Mouse (Mus musculus): ENCODE measurements around the gene Gm3591. TPM values are rescaled to one million over a fixed set of nuclear protein-coding genes. Genes with fewer than 3 reads are reported as not detected.

The Gm3591 gene
- polyA plus RNA-seq, 2 experiments: 0.99 to 1.4 TPM

Other genes with a start within 250 kb of the Gm3591 start
- gene Gm21560, start 193.2 kb downstream of the Gm3591 start, polyA plus RNA-seq (2012; rRNA removed): not detected in 2 replicates
- not detected in 2 replicates for gene Gm21560, start 193.2 kb downstream of the Gm3591 start, polyA plus RNA-seq (2014; fragmentation: Nextera tagmentation; extraction: Ambion mirVana)
- gene Gm3411, start 125.2 kb downstream of the Gm3591 start, polyA plus RNA-seq (2012; rRNA removed): 0.27 and 0.44 TPM in 2 replicates
- gene Gm3411, start 125.2 kb downstream of the Gm3591 start, polyA plus RNA-seq (2014; fragmentation: Nextera tagmentation; extraction: Ambion mirVana): 0.51 and 0.76 TPM in 2 replicates
- not detected in 2 replicates for gene Gm21103, start 107.6 kb downstream of the Gm3591 start, polyA plus RNA-seq (2012; rRNA removed)
- gene Gm21103, start 107.6 kb downstream of the Gm3591 start, polyA plus RNA-seq (2014; fragmentation: Nextera tagmentation; extraction: Ambion mirVana): not detected in 2 replicates
- not detected in 2 replicates for gene Gm3618, start 68.8 kb downstream of the Gm3591 start, polyA plus RNA-seq (2012; rRNA removed)
- gene Gm3618, start 68.8 kb downstream of the Gm3591 start, polyA plus RNA-seq (2014; fragmentation: Nextera tagmentation; extraction: Ambion mirVana): not detected in 2 replicates
- not detected in 2 replicates for gene Gm16440, start 22.2 kb downstream of the Gm3591 start, polyA plus RNA-seq (2012; rRNA removed)
- gene Gm16440, start 22.2 kb downstream of the Gm3591 start, polyA plus RNA-seq (2014; fragmentation: Nextera tagmentation; extraction: Ambion mirVana): not detected in 2 replicates
- gene Gm3594, start 32.1 kb upstream of the Gm3591 start, polyA plus RNA-seq (2012; rRNA removed): not detected in 2 replicates
- gene Gm3594, start 32.1 kb upstream of the Gm3591 start, polyA plus RNA-seq (2014; fragmentation: Nextera tagmentation; extraction: Ambion mirVana): not detected in 2 replicates
- not detected in 2 replicates for gene Gm8356, start 124.8 kb upstream of the Gm3591 start, polyA plus RNA-seq (2012; rRNA removed)
- not detected in 2 replicates for gene Gm8356, start 124.8 kb upstream of the Gm3591 start, polyA plus RNA-seq (2014; fragmentation: Nextera tagmentation; extraction: Ambion mirVana)
- 0.15 and 0.44 TPM in 2 replicates for gene Gm3629, start 178.1 kb upstream of the Gm3591 start, polyA plus RNA-seq (2012; rRNA removed)
- gene Gm3629, start 178.1 kb upstream of the Gm3591 start, polyA plus RNA-seq (2014; fragmentation: Nextera tagmentation; extraction: Ambion mirVana): 0.32 TPM in 1 of 2 replicates, not detected in the other
- not detected in 2 replicates for gene Gm3460, start 209.9 kb upstream of the Gm3591 start, polyA plus RNA-seq (2012; rRNA removed)
- not detected in 2 replicates for gene Gm3460, start 209.9 kb upstream of the Gm3591 start, polyA plus RNA-seq (2014; fragmentation: Nextera tagmentation; extraction: Ambion mirVana)

Measured in limb, embryonic 14.5 days (tissue).